Mouse (Mus musculus): ENCODE data around the gene Zpbp. TPM values are rescaled to one million over a fixed set of nuclear protein-coding genes. Genes with fewer than 3 reads are reported as not detected.

The Zpbp gene
- polyA plus RNA-seq (2017; shearing (Covaris generic)): 3.6 TPM

DNA sequence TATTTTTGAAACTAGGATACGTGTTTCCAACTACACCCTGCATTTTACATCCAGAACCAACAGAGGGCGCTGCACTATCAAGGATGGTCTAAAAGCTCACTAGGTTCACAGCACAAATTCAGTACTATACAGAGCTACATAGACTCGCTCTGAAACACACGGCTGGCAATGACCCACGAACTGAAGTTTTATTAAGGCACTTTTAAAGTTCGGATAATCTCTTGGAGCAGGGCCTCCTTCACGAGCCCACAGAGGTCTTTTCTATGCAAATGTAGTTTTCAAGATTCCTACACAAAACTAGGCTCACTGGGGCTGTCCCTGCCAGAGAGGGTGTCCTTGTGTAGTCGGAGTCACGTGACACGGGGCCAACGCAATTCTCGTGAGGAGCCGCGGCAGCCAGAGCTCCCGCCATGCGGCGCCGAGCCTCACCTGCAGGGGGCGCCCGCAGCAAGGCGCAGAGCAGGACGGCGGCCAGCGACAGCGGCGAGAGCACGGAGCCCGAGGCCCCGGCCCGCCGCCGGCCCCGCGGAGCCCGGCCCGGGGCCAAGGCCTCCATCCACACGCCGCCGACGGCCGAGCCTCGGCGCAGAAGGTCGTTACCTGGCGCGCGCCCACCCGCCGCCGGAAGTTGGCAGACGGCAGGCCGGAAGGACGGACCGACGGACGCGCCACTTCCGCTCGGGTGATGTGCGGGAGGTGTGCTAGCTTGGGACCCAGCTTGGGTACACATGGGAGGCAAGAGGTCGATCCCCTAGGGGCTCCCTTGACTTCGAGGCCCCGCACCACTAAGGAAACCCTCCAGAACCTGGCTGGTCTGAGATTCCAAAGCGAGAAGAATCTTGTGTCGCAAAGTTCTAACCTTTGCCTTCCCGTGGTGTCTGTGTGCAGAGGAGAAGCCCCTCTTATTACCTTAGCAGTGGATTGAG lies at the start of gene Zpbp, which contains the start of gene Spata48:
TSS of gene Zpbp (minus strand) at position 774 of the 926 bp plus-strand sequence.
TSS of gene Spata48 (plus strand) at position 460 of the 926 bp plus-strand sequence.

Other genes starting within 250 kb of the Zpbp start
- gene Spata48, start 314 bp downstream of the Zpbp start, polyA plus RNA-seq (2017; shearing (Covaris generic)): not detected
- not detected for gene 4930512M02Rik, start 165.4 kb upstream of the Zpbp start, polyA plus RNA-seq (2017; shearing (Covaris generic))
- 204 TPM for gene Ikzf1, start 222.6 kb upstream of the Zpbp start, polyA plus RNA-seq (2017; shearing (Covaris generic))